Mouse (Mus musculus) lung, embryonic 16.5 days (tissue): ENCODE measurements around the gene Mgat5. TPM values are rescaled to one million over a fixed set of nuclear protein-coding genes. Genes with fewer than 3 reads are reported as not detected.

Experiments used
- ATAC-seq: fragments of 200-750 bp; cut with Nextera tagmentation; 2 replicates; pipeline ENCODE4 v1.8.0; 2017; ENCODE audit warnings: low read depth, mild to moderate bottlenecking, moderate library complexity
- H3K27ac ChIP-seq: fragments of 300-500 bp; sonication (generic); 2 replicates; pipeline ENCODE4 v1.5.1; 2014; ENCODE audit warnings: mild to moderate bottlenecking, control low read depth, low read length
- H3K27me3 ChIP-seq: fragments of 300-500 bp; sonication (generic); 2 replicates; pipeline ENCODE4 v1.6.1; 2014; ENCODE audit warnings: low read depth, low read length, mixed read lengths; ENCODE audit not compliant: control insufficient read depth, insufficient read depth
- H3K36me3 ChIP-seq: fragments of 300-500 bp; sonication (generic); 2 replicates; pipeline ENCODE4 v1.6.1; 2014; ENCODE audit warnings: low read length; ENCODE audit not compliant: control insufficient read depth, insufficient read depth
- H3K4me1 ChIP-seq: fragments of 300-500 bp; sonication (generic); replicated peaks from 2 replicates; pipeline ENCODE4 v1.6.1; 2014; ENCODE audit warnings: low read length, mixed read lengths; ENCODE audit not compliant: control insufficient read depth, insufficient read depth
- H3K4me2 ChIP-seq: fragments of 300-500 bp; sonication (generic); 2 replicates; pipeline ENCODE4 v1.6.1; 2014; ENCODE audit warnings: low read depth, low read length, control low read depth
- H3K4me3 ChIP-seq: fragments of 300-500 bp; sonication (generic); 2 replicates; pipeline ENCODE4 v1.5.1; 2014; ENCODE audit warnings: mild to moderate bottlenecking, low read length, control low read depth
- H3K9ac ChIP-seq: fragments of 300-500 bp; sonication (generic); 2 replicates; pipeline ENCODE4 v1.6.1; 2014; ENCODE audit warnings: low read length, control low read depth
- H3K9me3 ChIP-seq: fragments of 300-500 bp; sonication (generic); 2 replicates; pipeline ENCODE4 v1.6.1; 2016; ENCODE audit warnings: low read length; ENCODE audit not compliant: control insufficient read depth
- WGBS: fragments of 180-500 bp; shearing (Covaris S2); extraction: QIAGEN DNeasy Blood & Tissue Kit; methylation state at CpG from one replicate; pipeline ENCODE4 v1.1.7; 2014; 5-methylcytosine and 5-hydroxymethylcytosine counted together
- polyA plus RNA-seq: library from polyadenylated mRNA; unstranded; fragments of >200 nt; fragmentation: Nextera tagmentation; extraction: Ambion mirVana; gene quantifications from 2 replicates; pipeline ENCODE4 v1.2.1, GENCODE M21; 2015

The Mgat5 gene
- polyA plus RNA-seq, 1 experiment from 2014 or later: 4.1 TPM

- Histone ChIP-seq H3K27ac (no peak overlapping the region), H3K9me3 (no peaks in the 10 kb centered on the region), H3K9ac (no peak overlapping the region), H3K4me1 (peaks cover 2% of the 10 kb centered on the region; the same call in 1 of the 2 replicates), H3K4me2 (no peak overlapping the region), H3K27me3 (no peaks in the 10 kb centered on the region), H3K36me3 (no peaks in the 10 kb centered on the region), H3K4me3 (no peak overlapping the region)
- no peak for ATAC-seq
- WGBS: 81% methylated on average over 13 of the region's 13 CpGs
Observed at GRCm38 (mm10) chr1:127262170-127262837, 57.5 kb downstream of the Mgat5 start.

- Histone ChIP-seq H3K27me3 (no peaks in the 10 kb centered on the region), H3K36me3 (no peaks in the 10 kb centered on the region), H3K9me3 (no peaks in the 10 kb centered on the region), H3K9ac (no peak overlapping the region), H3K27ac (no peak overlapping the region), H3K4me3 (no peak overlapping the region), H3K4me1 (peaks cover 4% of the 10 kb centered on the region), H3K4me2 (no peak overlapping the region)
- 77% methylated on average over 5 of the region's 5 CpGs for WGBS
- ATAC-seq: no peak
Observed at GRCm38 (mm10) chr1:127267985-127268384, 63.2 kb downstream of the Mgat5 start.

- WGBS: 72% methylated on average over 3 of the region's 3 CpGs
- Histone ChIP-seq H3K4me3 (no peak overlapping the region), H3K4me2 (no peak overlapping the region), H3K27me3 (no peaks in the 10 kb centered on the region), H3K36me3 (no peaks in the 10 kb centered on the region), H3K4me1 (peaks cover 4% of the 10 kb centered on the region), H3K27ac (no peak overlapping the region), H3K9me3 (no peaks in the 10 kb centered on the region), H3K9ac (no peak overlapping the region)
- no peak for ATAC-seq
Observed at GRCm38 (mm10) chr1:127269343-127269742, 64.5 kb downstream of the Mgat5 start.

- Histone ChIP-seq H3K4me1 (peaks cover 4% of the 10 kb centered on the region), H3K4me2 (no peak overlapping the region), H3K27me3 (no peaks in the 10 kb centered on the region), H3K4me3 (no peak overlapping the region), H3K9me3 (no peaks in the 10 kb centered on the region), H3K9ac (no peak overlapping the region), H3K27ac (peak overlapping the region; percentile 25; the same call in 1 of the 2 replicates), H3K36me3 (no peaks in the 10 kb centered on the region)
- WGBS: 55% methylated on average over 13 of the region's 13 CpGs
- ATAC-seq: 0 out of 2 replicates have a peak, but pooled peaks have one; percentile 47
Observed at GRCm38 (mm10) chr1:127270273-127271020, 65.6 kb downstream of the Mgat5 start.

GRCm38 (mm10) chr1:127271156-127271555, 66.3 kb downstream of the Mgat5 start:
- no peaks in the 10 kb centered on the region for H3K9me3 ChIP-seq
- no peak for ATAC-seq
- 84% methylated on average over 4 of the region's 4 CpGs for WGBS

GRCm38 (mm10) chr1:127273363-127273762, 68.5 kb downstream of the Mgat5 start:
- H3K36me3 ChIP-seq: no peaks in the 10 kb centered on the region

More at GRCm38 (mm10) chr1:127271156-127271555, 66.3 kb downstream of the Mgat5 start:
- Histone ChIP-seq H3K4me2 (no peak overlapping the region), H3K27ac (no peak overlapping the region), H3K4me1 (peaks cover 4% of the 10 kb centered on the region), H3K4me3 (no peak overlapping the region), H3K36me3 (no peaks in the 10 kb centered on the region), H3K27me3 (no peaks in the 10 kb centered on the region), H3K9ac (no peak overlapping the region)

GRCm38 (mm10) chr1:127275572-127276324, 70.9 kb downstream of the Mgat5 start:
- Histone ChIP-seq H3K36me3 (no peaks in the 10 kb centered on the region), H3K9ac (no peak overlapping the region), H3K27ac (no peak overlapping the region), H3K4me2 (no peak overlapping the region), H3K9me3 (no peaks in the 10 kb centered on the region), H3K4me3 (no peak overlapping the region), H3K27me3 (no peaks in the 10 kb centered on the region), H3K4me1 (no peaks in the 10 kb centered on the region; the same call in 1 of the 2 replicates)
- WGBS: 87% methylated on average over 3 of the region's 3 CpGs
- no peak for ATAC-seq

More at GRCm38 (mm10) chr1:127273363-127273762, 68.5 kb downstream of the Mgat5 start:
- no peak for ATAC-seq
- WGBS: 66% methylated on average over 5 of the region's 5 CpGs
- Histone ChIP-seq H3K4me2 (no peak overlapping the region), H3K27ac (no peak overlapping the region), H3K9ac (no peak overlapping the region), H3K9me3 (no peaks in the 10 kb centered on the region), H3K27me3 (no peaks in the 10 kb centered on the region), H3K4me3 (no peak overlapping the region), H3K4me1 (peaks cover 4% of the 10 kb centered on the region)

GRCm38 (mm10) chr1:127278067-127278466, 73.3 kb downstream of the Mgat5 start:
- Histone ChIP-seq H3K4me1 (no peaks in the 10 kb centered on the region), H3K27ac (no peak overlapping the region), H3K4me2 (no peak overlapping the region), H3K4me3 (no peak overlapping the region), H3K9me3 (no peaks in the 10 kb centered on the region), H3K27me3 (no peaks in the 10 kb centered on the region), H3K36me3 (no peaks in the 10 kb centered on the region), H3K9ac (no peak overlapping the region)
- ATAC-seq: no peak
- WGBS: 88% methylated on average over 3 of the region's 3 CpGs

- H3K4me2 ChIP-seq: no peak overlapping the region
- no peaks in the 10 kb centered on the region for H3K9me3 ChIP-seq
- H3K36me3 ChIP-seq: no peaks in the 10 kb centered on the region
- 100% methylated on average over 1 of the region's 1 CpGs for WGBS
- H3K27ac ChIP-seq: no peak overlapping the region
- H3K4me1 ChIP-seq: no peaks in the 10 kb centered on the region
- H3K27me3 ChIP-seq: no peaks in the 10 kb centered on the region
- H3K9ac ChIP-seq: no peak overlapping the region
- no peak for ATAC-seq
- no peak overlapping the region for H3K4me3 ChIP-seq
Observed at GRCm38 (mm10) chr1:127280256-127280655, 75.4 kb downstream of the Mgat5 start.
